Mouse (Mus musculus): ENCODE results near the gene Asap2. TPM values are rescaled to one million over a fixed set of nuclear protein-coding genes. Genes with fewer than 3 reads are reported as not detected.
"Not testable (repeated sequence)": the region's sequence is repeated elsewhere in the genome, so short reads cannot be mapped to it uniquely, and the experiment has no call there.

Gene Asap2
- 17.8 and 18.9 TPM in 2 replicates for polyA plus RNA-seq (2014; fragmentation: Nextera tagmentation; extraction: Ambion mirVana)

DNA sequence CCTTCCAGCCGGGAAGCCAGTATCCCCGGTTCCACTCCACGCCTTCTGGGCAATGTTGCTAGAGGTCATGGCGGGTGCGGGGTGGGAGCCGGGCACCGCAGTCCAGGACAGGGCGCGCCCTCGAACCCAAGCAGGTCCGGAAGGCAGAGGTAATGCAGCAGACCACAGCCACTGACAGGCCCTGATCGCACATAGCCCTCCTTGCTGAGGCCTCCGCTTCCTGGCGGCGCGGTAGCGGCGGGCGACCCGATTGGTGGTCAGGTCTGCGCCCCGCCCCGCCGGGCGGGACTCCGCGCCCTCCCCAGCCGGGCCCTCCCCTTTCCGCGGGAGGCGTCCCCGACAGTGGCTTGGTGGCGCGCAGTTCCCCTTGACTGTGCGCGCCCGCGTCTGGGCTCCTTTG, at the start of gene Asap2:
Gene Asap2 (plus strand): TSS at position 328 of the 400 bp plus-strand sequence.
- not testable (repeated sequence) for H3K4me1 ChIP-seq (replicated peaks; ENCODE audit: control insufficient read depth, insufficient read depth, low read length); H3K9me3 ChIP-seq (ENCODE audit: control insufficient read depth, low read length); ATAC-seq (replicated peaks; ENCODE audit: low FRiP score); H3K27me3 ChIP-seq (ENCODE audit: control insufficient read depth, insufficient read depth, low read length); H3K36me3 ChIP-seq (ENCODE audit: control insufficient read depth, insufficient read depth, low read length); H3K27ac ChIP-seq (ENCODE audit: low read depth, low read length)
- Histone ChIP-seq H3K4me3 (ENCODE audit: low read depth, low read length) (peak within 1 kb of the TSS; percentile 38), H3K4me2 (ENCODE audit: low read depth, low read length, severe bottlenecking) (peak within 1 kb of the TSS; percentile 36; the same call in 1 of the 2 replicates), H3K9ac (ENCODE audit: low read length) (peak within 1 kb of the TSS; percentile 54)
- peak; percentile 44 for DNase-seq (ENCODE audit: low spot score)
- WGBS: 2% methylated on average over 28 of the region's 38 CpGs

DNA sequence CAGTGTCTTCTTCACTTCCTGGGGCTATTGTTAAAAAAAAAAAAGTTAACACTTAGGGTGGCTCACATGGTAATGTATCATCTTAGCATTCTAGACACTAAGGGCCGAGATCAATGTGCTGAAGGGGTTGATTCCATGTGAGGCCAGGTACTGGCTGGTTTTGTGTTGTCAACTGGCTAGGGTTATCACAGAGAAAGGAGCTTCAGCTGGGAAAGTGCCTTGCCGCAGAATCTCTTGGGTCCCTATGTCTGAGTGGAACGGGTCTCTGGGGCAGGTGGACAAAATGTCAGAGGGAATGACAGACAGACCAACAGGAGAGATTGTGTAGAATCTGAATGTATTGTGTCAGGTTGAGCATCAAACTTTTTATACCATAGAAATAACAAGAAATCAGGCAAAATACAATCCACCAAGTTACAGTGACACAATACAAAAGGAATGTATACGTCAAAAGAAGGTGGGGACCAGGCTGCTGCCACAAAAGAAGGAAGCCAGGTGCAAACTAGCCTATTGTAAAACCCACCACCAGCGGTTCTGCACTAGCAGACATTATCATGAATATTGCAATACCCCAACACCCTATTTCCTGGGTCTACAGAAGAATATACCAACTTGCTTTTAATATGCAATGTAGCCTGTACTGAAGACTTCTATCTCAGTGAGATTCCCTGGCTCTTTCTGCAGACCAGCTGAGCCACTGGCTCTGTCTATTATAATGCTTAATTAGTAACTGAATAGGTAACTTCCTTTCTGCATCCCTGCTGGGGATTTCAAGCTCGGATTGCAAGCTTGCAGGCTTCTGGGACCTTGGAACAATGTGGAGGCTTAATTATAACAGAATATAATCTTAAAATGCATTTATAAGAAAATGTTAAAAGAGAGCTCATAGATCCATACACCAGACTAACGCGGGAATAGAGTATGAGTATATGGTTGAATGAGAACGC, 42.9 kb upstream of the Asap2 start:
- H3K36me3 ChIP-seq (ENCODE audit: control insufficient read depth, insufficient read depth, low read length); DNase-seq (ENCODE audit: low spot score); H3K9me3 ChIP-seq (ENCODE audit: control insufficient read depth, low read length); ATAC-seq (replicated peaks; ENCODE audit: low FRiP score); H3K27ac ChIP-seq (ENCODE audit: low read depth, low read length); H3K4me1 ChIP-seq (replicated peaks; ENCODE audit: control insufficient read depth, insufficient read depth, low read length); H3K27me3 ChIP-seq (ENCODE audit: control insufficient read depth, insufficient read depth, low read length); H3K9ac ChIP-seq (ENCODE audit: low read length); H3K4me2 ChIP-seq (ENCODE audit: low read depth, low read length, severe bottlenecking); H3K4me3 ChIP-seq (ENCODE audit: low read depth, low read length): not testable (repeated sequence)
- 66% methylated on average over 9 of the region's 9 CpGs for WGBS

DNA sequence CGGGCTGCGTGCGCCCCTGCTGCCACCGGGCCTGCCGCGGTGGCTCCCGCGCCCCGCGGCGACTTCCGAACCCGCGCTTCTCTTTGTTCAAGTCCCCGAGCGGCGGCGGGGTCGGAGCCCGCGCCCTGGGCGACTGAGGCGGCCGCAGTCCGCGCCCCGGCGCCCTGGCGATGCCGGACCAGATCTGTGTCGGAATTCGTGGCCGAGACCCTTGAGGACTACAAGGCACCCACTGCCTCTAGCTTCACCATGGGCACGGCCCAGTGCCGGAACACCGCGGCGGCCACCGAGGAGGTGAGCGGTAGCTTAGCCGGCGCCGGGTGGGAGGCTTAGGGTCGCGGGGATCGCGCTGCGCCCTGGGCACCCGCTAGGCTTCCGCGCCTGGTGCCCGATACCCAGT, 320 bp downstream of the Asap2 start:
- under 1% methylated on average over 47 of the region's 52 CpGs for WGBS
- ATAC-seq (replicated peaks; ENCODE audit: low FRiP score); H3K27ac ChIP-seq (ENCODE audit: low read depth, low read length); H3K36me3 ChIP-seq (ENCODE audit: control insufficient read depth, insufficient read depth, low read length); H3K27me3 ChIP-seq (ENCODE audit: control insufficient read depth, insufficient read depth, low read length); H3K9me3 ChIP-seq (ENCODE audit: control insufficient read depth, low read length); H3K4me1 ChIP-seq (replicated peaks; ENCODE audit: control insufficient read depth, insufficient read depth, low read length): not testable (repeated sequence)
- DNase-seq (ENCODE audit: low spot score): peak; percentile 62
- Histone ChIP-seq H3K9ac (ENCODE audit: low read length) (peak overlapping the region; percentile 54), H3K4me3 (ENCODE audit: low read depth, low read length) (peak overlapping the region; percentile 38), H3K4me2 (ENCODE audit: low read depth, low read length, severe bottlenecking) (0 out of 2 replicates have a peak overlapping the region, but pooled peaks have one; percentile 15)

DNA sequence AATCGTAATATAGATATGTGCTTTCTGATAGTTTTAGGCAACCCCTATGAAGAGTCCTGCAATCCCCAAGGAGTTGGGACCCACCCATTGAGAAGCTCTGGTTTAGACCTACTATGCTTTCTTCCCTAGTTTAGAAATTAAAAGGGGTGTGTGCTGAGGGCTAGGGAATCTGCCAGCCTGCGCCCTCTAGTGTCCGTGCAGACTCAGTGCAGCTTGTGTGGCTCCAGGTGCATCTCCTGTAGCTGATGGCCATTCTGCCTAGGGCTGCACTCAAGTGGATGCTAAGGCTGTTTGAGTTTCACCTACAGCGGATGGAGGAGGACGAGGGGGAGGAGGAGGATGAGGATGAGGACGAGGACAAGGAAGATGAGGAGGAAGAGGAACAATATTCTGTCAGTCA, 40.6 kb downstream of the Asap2 start:
- WGBS: 54% methylated on average over 6 of the region's 6 CpGs
- not testable (repeated sequence) for DNase-seq (ENCODE audit: low spot score); ATAC-seq (replicated peaks; ENCODE audit: low FRiP score); H3K4me2 ChIP-seq (ENCODE audit: low read depth, low read length, severe bottlenecking); H3K27ac ChIP-seq (ENCODE audit: low read depth, low read length); H3K36me3 ChIP-seq (ENCODE audit: control insufficient read depth, insufficient read depth, low read length); H3K4me1 ChIP-seq (replicated peaks; ENCODE audit: control insufficient read depth, insufficient read depth, low read length); H3K9me3 ChIP-seq (ENCODE audit: control insufficient read depth, low read length); H3K27me3 ChIP-seq (ENCODE audit: control insufficient read depth, insufficient read depth, low read length); H3K9ac ChIP-seq (ENCODE audit: low read length); H3K4me3 ChIP-seq (ENCODE audit: low read depth, low read length)

DNA sequence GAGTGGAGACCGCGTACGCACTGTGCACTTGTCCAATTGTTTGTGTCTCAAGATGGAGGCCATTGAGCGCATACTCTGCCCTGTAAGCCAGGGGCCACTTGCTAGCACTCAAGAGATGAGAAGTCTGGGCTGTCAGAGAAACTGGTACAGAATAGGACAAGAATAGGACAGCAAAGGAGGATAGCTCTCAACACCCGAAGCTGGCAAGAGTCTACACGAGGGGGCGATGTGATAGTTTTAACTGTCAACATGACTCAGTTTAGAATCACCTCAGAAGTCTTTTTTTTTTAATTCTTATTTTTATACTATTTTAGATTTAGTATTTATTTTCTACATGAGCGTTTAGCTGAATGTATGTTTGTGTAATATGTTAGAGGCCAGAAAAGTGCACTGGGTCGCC, 56.5 kb downstream of the Asap2 start:
- not testable (repeated sequence) for H3K27me3 ChIP-seq (ENCODE audit: control insufficient read depth, insufficient read depth, low read length); ATAC-seq (replicated peaks; ENCODE audit: low FRiP score); DNase-seq (ENCODE audit: low spot score); H3K4me2 ChIP-seq (ENCODE audit: low read depth, low read length, severe bottlenecking); H3K4me3 ChIP-seq (ENCODE audit: low read depth, low read length); H3K36me3 ChIP-seq (ENCODE audit: control insufficient read depth, insufficient read depth, low read length); H3K9me3 ChIP-seq (ENCODE audit: control insufficient read depth, low read length); H3K27ac ChIP-seq (ENCODE audit: low read depth, low read length); H3K4me1 ChIP-seq (replicated peaks; ENCODE audit: control insufficient read depth, insufficient read depth, low read length); H3K9ac ChIP-seq (ENCODE audit: low read length)
- 94% methylated on average over 9 of the region's 9 CpGs for WGBS

DNA sequence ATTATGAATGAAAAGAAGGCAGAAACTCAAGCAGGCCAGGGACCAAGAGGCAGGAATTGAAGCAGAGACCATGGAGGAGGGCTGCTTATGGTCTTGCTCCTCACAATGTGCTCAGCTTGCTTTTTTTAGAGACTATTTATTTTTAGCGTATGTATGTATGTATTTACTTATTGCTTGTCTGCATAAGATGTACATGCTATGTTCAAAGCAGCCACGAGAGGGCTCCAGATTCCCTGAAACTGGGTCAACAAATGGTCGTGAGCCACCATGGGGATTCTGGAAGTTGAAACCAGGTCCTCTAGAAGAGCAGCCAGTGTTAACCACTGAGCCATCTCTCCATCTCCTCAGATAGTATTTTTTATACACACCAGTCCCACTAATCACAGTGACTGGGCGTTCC, 85.5 kb downstream of the Asap2 start:
- not testable (repeated sequence) for H3K9me3 ChIP-seq (ENCODE audit: control insufficient read depth, low read length); H3K4me3 ChIP-seq (ENCODE audit: low read depth, low read length); H3K27me3 ChIP-seq (ENCODE audit: control insufficient read depth, insufficient read depth, low read length); H3K27ac ChIP-seq (ENCODE audit: low read depth, low read length); H3K9ac ChIP-seq (ENCODE audit: low read length); H3K4me2 ChIP-seq (ENCODE audit: low read depth, low read length, severe bottlenecking); ATAC-seq (replicated peaks; ENCODE audit: low FRiP score); H3K36me3 ChIP-seq (ENCODE audit: control insufficient read depth, insufficient read depth, low read length); H3K4me1 ChIP-seq (replicated peaks; ENCODE audit: control insufficient read depth, insufficient read depth, low read length)
- peak; percentile 57 for DNase-seq (ENCODE audit: low spot score)
- WGBS: 30% methylated on average over 3 of the region's 4 CpGs

DNA sequence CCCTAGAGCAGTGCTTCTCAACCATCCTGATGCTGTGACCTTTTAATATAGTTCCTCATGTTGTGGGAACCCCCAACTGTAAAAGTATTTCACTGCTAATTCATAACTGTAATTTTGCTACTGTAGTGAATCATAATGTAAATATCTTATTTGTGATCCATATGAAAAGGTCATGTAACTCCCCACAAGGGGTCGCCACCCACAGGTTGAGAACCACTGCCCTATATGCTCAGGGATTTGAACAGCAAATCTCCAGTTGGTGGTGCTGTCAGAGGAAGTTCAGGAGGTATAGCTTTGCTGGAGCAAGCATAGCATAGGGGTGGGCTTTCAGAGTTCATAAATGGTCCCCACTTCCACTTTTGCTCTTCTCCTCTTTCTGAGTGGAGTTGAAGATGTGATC, 99.9 kb downstream of the Asap2 start:
- H3K27ac ChIP-seq (ENCODE audit: low read depth, low read length); H3K4me3 ChIP-seq (ENCODE audit: low read depth, low read length); H3K9me3 ChIP-seq (ENCODE audit: control insufficient read depth, low read length); H3K4me1 ChIP-seq (replicated peaks; ENCODE audit: control insufficient read depth, insufficient read depth, low read length); DNase-seq (ENCODE audit: low spot score); H3K36me3 ChIP-seq (ENCODE audit: control insufficient read depth, insufficient read depth, low read length); H3K27me3 ChIP-seq (ENCODE audit: control insufficient read depth, insufficient read depth, low read length); H3K4me2 ChIP-seq (ENCODE audit: low read depth, low read length, severe bottlenecking); H3K9ac ChIP-seq (ENCODE audit: low read length); ATAC-seq (replicated peaks; ENCODE audit: low FRiP score): not testable (repeated sequence)
- WGBS: 23% methylated on average over 1 of the region's 1 CpGs

DNA sequence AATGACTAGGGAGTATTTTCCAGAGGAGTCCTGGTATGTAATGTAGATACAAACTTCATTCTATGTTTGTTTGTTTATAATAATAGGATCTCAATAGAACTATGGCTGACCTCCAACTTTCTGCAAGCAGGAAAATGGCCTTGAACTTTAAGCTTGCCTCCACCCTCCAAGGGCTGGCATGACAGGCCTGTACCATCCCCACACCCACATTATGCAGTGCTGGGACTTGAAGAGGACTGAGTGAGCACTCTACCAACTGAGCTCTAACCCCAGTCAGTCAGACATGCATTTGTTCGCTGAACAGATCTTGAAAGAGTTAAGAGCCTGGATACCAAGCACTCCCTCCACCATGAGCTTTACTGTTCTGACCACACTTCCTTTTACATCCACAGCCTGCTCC, 102.2 kb downstream of the Asap2 start:
- H3K4me3 ChIP-seq (ENCODE audit: low read depth, low read length); H3K27me3 ChIP-seq (ENCODE audit: control insufficient read depth, insufficient read depth, low read length); H3K9me3 ChIP-seq (ENCODE audit: control insufficient read depth, low read length); H3K9ac ChIP-seq (ENCODE audit: low read length); H3K36me3 ChIP-seq (ENCODE audit: control insufficient read depth, insufficient read depth, low read length); H3K4me1 ChIP-seq (replicated peaks; ENCODE audit: control insufficient read depth, insufficient read depth, low read length); H3K4me2 ChIP-seq (ENCODE audit: low read depth, low read length, severe bottlenecking); H3K27ac ChIP-seq (ENCODE audit: low read depth, low read length); ATAC-seq (replicated peaks; ENCODE audit: low FRiP score); DNase-seq (ENCODE audit: low spot score): not testable (repeated sequence)
- WGBS: 80% methylated on average over 1 of the region's 1 CpGs
